Mouse (Mus musculus): ENCODE measurements around the gene Gls2. TPM values are rescaled to one million over a fixed set of nuclear protein-coding genes. Genes with fewer than 3 reads are reported as not detected.
"Not testable (repeated sequence)": the region's sequence is repeated elsewhere in the genome, so short reads cannot be mapped to it uniquely, and the experiment has no call there.

The Gls2 gene
- polyA plus RNA-seq (2016; fragmentation: Nextera tagmentation; extraction: Ambion mirVana) = 1.5 and 2.3 TPM in 2 replicates

DNA sequence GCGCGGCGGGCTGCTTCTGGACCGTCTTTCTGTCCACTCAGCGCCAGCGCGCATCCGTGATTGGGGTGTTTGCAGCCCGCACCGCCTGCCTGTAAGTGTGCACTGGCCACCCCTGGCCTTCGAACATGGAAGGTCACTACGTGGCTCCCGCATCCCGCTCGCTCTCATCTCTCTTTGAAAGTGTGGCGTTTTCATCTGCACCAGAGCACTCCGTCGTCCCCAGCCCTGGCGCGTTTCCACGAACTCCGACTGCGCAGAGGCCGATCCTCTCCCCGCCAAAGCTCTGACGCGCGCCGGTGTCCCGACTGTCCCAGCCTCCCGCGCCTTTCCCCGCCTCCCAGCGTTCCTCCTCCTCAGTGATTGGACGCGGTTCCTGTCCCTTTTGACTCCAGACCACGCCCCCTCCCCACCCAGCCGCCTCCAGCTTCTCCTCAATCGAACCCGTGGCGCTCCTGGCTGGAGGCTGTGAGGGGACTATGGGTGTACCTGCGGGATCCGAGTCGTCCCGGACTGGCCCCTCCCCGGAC, at the start of gene Gls2:
TSS of gene Gls2 (plus strand) at position 434 of the 527 bp plus-strand sequence.
- Histone ChIP-seq H3K27me3 (peaks cover 31% of the 10 kb centered on the region), H3K4me2 (peak within 1 kb of the TSS; percentile 98), H3K4me3 (replicated peaks) (peak within 1 kb of the TSS; percentile 69), H3K4me1 (replicated peaks) (peaks cover 8% of the 10 kb centered on the region), H3K36me3 (no peaks in the 10 kb centered on the region), H3K9me3 (no peaks in the 10 kb centered on the region), H3K27ac (0 out of 2 replicates have a peak within 1 kb of the TSS, but pooled peaks have one; percentile 37), H3K9ac (replicated peaks) (peak within 1 kb of the TSS; percentile 69)
- ATAC-seq (ENCODE audit: insufficient number of reproducible peaks, insufficient read depth, low FRiP score, low TSS enrichment, low read depth) = peak; percentile 96
- under 1% methylated on average over 46 of the region's 46 CpGs for WGBS

DNA sequence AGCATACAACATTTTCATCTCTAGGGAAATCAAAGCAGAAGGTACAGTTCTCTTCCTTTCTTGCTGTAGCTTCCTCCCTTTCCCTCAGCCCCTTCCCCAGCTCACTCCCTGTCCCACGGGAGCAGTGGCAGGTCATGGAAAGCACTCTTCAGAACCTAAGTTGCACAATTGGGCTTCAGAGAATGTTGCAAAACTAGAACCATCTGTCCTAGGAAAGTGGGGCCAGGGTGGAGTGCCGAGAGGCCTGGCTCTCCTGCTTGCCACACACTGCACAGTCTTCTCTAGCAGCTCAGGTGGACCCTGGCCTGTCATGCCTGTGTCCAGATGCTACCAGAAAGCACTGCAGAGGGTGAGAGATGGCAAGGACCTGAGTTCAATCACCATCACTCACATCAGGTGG, 49.3 kb upstream of the Gls2 start:
- Histone ChIP-seq H3K27ac (no peak overlapping the region), H3K36me3 (peaks cover 80% of the 10 kb centered on the region), H3K4me1 (replicated peaks) (peaks cover 12% of the 10 kb centered on the region), H3K9me3 (no peaks in the 10 kb centered on the region), H3K27me3 (no peaks in the 10 kb centered on the region), H3K4me3 (replicated peaks) (no peak overlapping the region), H3K9ac (replicated peaks) (no peak overlapping the region), H3K4me2 (no peak overlapping the region)
- ATAC-seq (ENCODE audit: insufficient number of reproducible peaks, insufficient read depth, low FRiP score, low TSS enrichment, low read depth) = no peak
- 57% methylated on average over 2 of the region's 2 CpGs for WGBS

DNA sequence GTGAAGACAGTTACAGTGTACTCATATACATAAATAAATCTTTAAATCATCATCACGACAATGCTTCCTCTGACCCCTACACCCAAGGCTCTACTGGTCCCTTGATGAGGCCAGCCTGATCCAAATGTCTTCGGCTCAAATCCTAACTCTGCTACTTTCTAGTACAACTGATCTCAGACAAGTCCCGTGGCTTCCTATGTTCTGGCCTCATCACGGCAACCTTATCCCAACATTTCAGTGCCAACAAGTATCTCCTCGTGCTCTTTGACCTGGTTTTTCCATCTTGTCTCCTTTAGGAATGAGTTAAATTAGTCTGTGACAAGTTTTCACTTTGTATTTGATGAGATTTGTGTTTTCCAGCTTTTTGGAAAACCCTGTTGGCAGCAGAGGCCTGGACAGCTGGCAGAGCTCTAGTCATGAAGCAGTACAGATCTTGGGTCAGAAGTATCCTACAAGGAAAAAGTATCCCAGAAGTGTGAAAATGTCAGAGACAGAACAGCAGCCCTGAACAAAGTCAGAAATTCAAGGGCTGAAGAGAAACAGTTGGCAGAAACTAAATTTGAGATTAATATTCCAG, 45.4 kb upstream of the Gls2 start:
- H3K4me1 ChIP-seq (replicated peaks) = peaks cover 12% of the 10 kb centered on the region
- H3K36me3 ChIP-seq = peaks cover 53% of the 10 kb centered on the region
- H3K9ac ChIP-seq (replicated peaks) = 0 out of 2 replicates have a peak overlapping the region, but pooled peaks have one; percentile 6
- H3K27ac ChIP-seq = peak overlapping the region; percentile 68
- H3K4me2 ChIP-seq = peak overlapping the region; percentile 25; the same call in 1 of the 2 replicates
- H3K4me3 ChIP-seq (replicated peaks) = no peak overlapping the region
- no peak for ATAC-seq (ENCODE audit: insufficient number of reproducible peaks, insufficient read depth, low FRiP score, low TSS enrichment, low read depth)
- 92% methylated on average over 5 of the region's 5 CpGs for WGBS
- no peaks in the 10 kb centered on the region for H3K9me3 ChIP-seq
- no peaks in the 10 kb centered on the region for H3K27me3 ChIP-seq

DNA sequence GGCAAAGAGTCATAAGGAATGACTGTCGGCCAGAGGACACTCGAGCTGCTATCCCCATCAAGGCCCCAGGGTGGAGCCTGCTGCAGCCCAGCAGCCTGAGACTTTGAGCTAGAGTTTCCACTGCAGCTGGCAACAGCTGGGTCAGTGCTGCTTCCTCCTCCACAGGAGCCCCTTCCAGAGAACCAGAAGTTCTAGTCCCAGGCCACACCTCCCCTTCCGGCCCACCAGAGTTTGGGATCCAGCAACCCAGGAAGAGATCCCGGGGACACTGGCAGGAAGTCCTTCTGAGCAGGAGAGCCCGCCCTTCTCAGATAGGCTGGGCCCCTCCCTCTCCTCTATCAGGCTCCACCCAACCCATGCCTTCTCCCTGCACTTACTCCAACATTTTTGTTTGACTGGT, 44.7 kb upstream of the Gls2 start:
- no peaks in the 10 kb centered on the region for H3K9me3 ChIP-seq
- H3K9ac ChIP-seq (replicated peaks) = 0 out of 2 replicates have a peak overlapping the region, but pooled peaks have one; percentile 6
- WGBS = 6% methylated on average over 5 of the region's 5 CpGs
- H3K4me3 ChIP-seq (replicated peaks) = no peak overlapping the region
- H3K4me2 ChIP-seq = peak overlapping the region; percentile 25
- H3K27ac ChIP-seq = peak overlapping the region; percentile 68
- ATAC-seq (ENCODE audit: insufficient number of reproducible peaks, insufficient read depth, low FRiP score, low TSS enrichment, low read depth) = peak; percentile 88
- H3K27me3 ChIP-seq = no peaks in the 10 kb centered on the region
- peaks cover 45% of the 10 kb centered on the region for H3K36me3 ChIP-seq
- H3K4me1 ChIP-seq (replicated peaks) = peaks cover 12% of the 10 kb centered on the region

DNA sequence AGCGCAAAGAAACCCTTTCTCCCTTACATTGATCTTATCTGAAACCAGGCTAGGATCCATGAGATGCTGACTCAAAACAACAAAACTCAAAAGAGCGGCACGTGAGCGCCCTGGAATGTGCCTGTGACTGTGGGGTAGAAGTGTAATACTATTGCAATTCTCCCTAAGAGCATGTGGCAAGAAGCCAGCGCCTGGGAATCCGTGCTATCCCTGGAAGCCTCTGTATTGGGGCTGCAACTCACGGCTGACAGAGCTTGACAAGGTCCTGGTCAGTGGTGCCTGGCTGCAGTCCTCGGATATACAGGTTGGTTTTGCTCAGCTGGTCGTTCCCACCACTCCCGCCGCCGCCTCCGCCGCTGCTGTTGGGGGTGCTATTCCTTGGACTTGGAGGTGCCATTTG, 43.3 kb upstream of the Gls2 start:
- Histone ChIP-seq H3K4me2 (no peak overlapping the region), H3K36me3 (peaks cover 32% of the 10 kb centered on the region), H3K9me3 (no peaks in the 10 kb centered on the region), H3K9ac (replicated peaks) (no peak overlapping the region), H3K4me1 (replicated peaks) (peaks cover 12% of the 10 kb centered on the region), H3K27me3 (no peaks in the 10 kb centered on the region), H3K4me3 (replicated peaks) (no peak overlapping the region), H3K27ac (no peak overlapping the region)
- no peak for ATAC-seq (ENCODE audit: insufficient number of reproducible peaks, insufficient read depth, low FRiP score, low TSS enrichment, low read depth)
- WGBS = 80% methylated on average over 14 of the region's 14 CpGs

DNA sequence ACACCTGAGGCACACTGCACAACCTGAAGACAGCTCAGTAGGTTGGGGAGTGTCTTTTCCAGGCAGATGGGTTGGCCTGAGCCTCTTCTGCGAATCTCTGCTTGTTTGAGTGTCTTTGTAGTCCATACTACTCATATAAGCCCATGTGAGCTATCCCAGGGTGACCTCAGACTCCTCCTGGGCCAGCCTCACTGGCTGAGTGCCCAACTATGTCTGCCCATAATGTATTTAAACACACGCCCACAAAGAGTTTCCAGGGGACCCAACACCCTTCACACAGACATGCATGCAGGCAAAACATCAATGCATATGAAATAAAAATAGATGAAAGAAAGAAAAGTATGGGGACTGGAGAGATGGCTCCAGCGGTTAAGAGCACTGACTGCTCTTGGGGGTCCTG, 40.3 kb upstream of the Gls2 start:
- H3K9me3 ChIP-seq = no peaks in the 10 kb centered on the region
- peaks cover 12% of the 10 kb centered on the region for H3K36me3 ChIP-seq
- ATAC-seq (ENCODE audit: insufficient number of reproducible peaks, insufficient read depth, low FRiP score, low TSS enrichment, low read depth) = no peak
- 85% methylated on average over 3 of the region's 3 CpGs for WGBS
- H3K4me3 ChIP-seq (replicated peaks) = no peak overlapping the region
- H3K4me1 ChIP-seq (replicated peaks) = peaks cover 10% of the 10 kb centered on the region
- H3K9ac ChIP-seq (replicated peaks) = no peak overlapping the region
- no peak overlapping the region for H3K4me2 ChIP-seq
- H3K27me3 ChIP-seq = no peaks in the 10 kb centered on the region
- H3K27ac ChIP-seq = no peak overlapping the region

DNA sequence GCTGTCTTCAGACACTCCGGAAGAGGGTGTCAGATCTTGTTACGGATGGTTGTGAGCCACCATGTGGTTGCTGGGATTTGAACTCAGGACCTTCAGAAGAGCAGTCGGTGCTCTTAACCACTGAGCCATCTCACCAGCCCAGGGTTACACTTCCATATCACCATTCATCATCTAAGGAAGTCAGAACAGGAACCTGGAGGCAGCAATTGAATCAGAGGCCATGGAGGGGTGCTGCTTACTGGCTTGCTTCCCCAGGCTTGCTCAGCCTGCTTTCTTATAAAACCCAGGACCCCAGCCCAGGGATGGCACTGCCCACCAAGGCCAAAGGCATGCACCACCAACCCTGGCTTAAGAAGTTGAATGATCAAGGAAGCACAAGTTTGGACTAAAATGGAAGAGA, 28.5 kb upstream of the Gls2 start:
- H3K9me3 ChIP-seq; H3K4me3 ChIP-seq (replicated peaks); H3K9ac ChIP-seq (replicated peaks); ATAC-seq (ENCODE audit: insufficient number of reproducible peaks, insufficient read depth, low FRiP score, low TSS enrichment, low read depth); H3K27me3 ChIP-seq; H3K27ac ChIP-seq; H3K4me2 ChIP-seq: not testable (repeated sequence)
- 98% methylated on average over 3 of the region's 3 CpGs for WGBS
- 0 out of 2 replicates have a peak, but pooled peaks cover 10% of the 10 kb centered on the region for H3K4me1 ChIP-seq (replicated peaks)
- peaks cover 18% of the 10 kb centered on the region; the same call in 1 of the 2 replicates for H3K36me3 ChIP-seq

DNA sequence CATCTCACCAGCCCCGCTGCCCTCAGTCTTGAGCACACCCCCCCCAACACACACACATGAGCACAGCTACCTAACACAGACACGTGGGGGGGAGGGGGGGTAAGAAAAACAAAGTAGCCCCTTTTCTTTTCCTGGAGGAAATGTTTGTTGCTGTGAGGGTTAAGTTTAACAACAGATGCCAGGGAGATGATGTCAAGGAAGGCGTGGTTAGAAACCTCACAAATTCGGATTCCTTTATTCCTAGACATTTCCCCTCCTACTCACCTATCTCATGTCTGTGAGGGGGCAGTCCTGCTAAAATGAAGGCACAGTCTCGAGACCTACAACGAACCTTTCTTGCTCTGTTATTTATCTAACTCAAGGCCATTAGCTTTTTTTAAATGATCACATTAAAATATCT, 27.2 kb upstream of the Gls2 start:
- Histone ChIP-seq H3K27ac (peak overlapping the region; percentile 36), H3K9ac (replicated peaks) (no peak overlapping the region; the same call in 1 of the 2 replicates), H3K4me1 (replicated peaks) (0 out of 2 replicates have a peak, but pooled peaks cover 10% of the 10 kb centered on the region), H3K9me3 (no peaks in the 10 kb centered on the region), H3K4me3 (replicated peaks) (no peak overlapping the region), H3K27me3 (no peaks in the 10 kb centered on the region), H3K4me2 (no peak overlapping the region), H3K36me3 (peaks cover 14% of the 10 kb centered on the region; the same call in 1 of the 2 replicates)
- WGBS = 49% methylated on average over 6 of the region's 6 CpGs
- ATAC-seq (ENCODE audit: insufficient number of reproducible peaks, insufficient read depth, low FRiP score, low TSS enrichment, low read depth) = no peak

DNA sequence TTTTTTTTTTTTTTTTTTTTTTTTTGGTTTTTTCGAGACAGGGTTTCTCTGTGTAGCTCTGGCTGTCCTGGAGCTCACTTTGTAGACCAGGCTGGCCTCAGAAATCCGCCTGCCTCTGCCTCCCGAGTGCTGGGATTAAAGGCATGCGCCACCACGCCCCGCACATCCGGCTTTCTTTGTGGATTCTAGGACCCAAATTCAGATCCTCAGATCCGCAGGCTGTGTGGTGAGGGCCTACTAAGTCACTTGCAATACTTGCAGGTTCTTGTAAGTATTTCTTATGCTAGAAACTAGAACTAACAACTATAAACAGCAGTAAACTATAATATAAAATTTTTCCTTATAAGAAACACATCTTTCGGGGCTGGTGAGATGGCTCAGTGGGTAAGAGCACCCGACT, 22.9 kb upstream of the Gls2 start:
- not testable (repeated sequence) for H3K27me3 ChIP-seq; H3K4me2 ChIP-seq; ATAC-seq (ENCODE audit: insufficient number of reproducible peaks, insufficient read depth, low FRiP score, low TSS enrichment, low read depth); H3K9ac ChIP-seq (replicated peaks); H3K4me3 ChIP-seq (replicated peaks); H3K9me3 ChIP-seq; H3K27ac ChIP-seq; H3K36me3 ChIP-seq
- peaks cover 24% of the 10 kb centered on the region for H3K4me1 ChIP-seq (replicated peaks)
- 95% methylated on average over 10 of the region's 10 CpGs for WGBS

DNA sequence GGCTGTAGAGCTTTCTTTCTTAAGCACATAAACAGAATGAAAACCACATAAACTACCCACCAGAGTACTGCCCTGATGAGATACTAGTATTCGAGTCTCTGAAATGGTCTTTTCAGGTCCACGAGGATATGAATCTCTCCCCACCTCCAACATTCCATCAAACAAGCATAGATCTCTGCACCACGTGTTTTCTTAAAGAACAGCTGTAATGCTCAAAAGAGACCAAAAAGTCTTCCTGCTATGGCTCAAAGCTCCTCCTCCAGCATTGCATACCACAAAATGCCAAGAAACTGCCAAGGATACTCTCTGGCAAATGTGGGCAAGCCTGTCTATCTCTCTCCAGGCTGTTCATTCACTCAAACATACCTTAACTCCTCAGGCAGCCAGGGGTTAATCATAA, 19.0 kb upstream of the Gls2 start:
- Histone ChIP-seq H3K9ac (replicated peaks) (peak overlapping the region; percentile 55), H3K4me3 (replicated peaks) (peak overlapping the region; percentile 59), H3K9me3 (no peaks in the 10 kb centered on the region), H3K27me3 (no peaks in the 10 kb centered on the region), H3K4me1 (replicated peaks) (peaks cover 30% of the 10 kb centered on the region), H3K27ac (peak overlapping the region; percentile 94), H3K4me2 (peak overlapping the region; percentile 79), H3K36me3 (no peaks in the 10 kb centered on the region)
- ATAC-seq (ENCODE audit: insufficient number of reproducible peaks, insufficient read depth, low FRiP score, low TSS enrichment, low read depth) = no peak
- WGBS = 17% methylated on average over 3 of the region's 3 CpGs

DNA sequence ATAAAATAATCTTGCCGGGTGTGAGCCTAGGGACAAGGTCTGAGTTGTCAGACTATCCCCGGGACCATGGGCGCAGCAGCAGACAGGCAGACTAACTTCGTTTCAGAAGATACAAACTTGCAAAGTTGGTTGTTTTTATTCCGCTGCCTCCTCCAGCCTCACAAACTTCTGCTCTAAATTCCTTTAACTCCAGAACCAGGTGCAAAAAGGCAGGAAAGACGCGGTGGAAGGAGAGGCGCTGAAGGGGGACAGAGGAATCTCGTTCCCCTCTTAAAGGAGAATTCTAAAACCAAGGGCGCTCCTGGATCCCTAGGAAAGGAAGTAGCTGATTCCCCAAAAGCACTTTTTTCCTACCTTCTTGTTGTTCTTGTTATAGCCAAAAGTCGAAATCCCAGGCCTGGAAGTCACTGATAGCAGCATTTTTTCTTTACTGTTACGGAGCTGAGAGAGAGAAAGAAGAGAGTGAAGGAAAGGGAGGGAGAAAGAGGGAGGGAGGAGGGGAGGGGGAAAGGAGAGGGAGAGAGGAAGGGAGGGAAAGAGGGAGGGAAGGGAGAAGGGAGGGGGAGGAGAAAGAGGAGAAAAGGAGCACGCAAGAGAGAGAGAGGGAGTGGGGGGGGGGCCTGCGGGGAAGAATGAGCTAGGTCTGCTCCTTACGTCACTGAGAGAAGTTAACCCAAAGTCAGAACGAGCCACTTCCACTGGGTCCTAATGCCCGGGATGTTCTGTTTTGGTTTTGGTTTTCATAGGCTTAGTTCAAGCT, 18.1 kb upstream of the Gls2 start:
- Histone ChIP-seq H3K36me3 (no peaks in the 10 kb centered on the region), H3K27me3 (no peaks in the 10 kb centered on the region), H3K27ac (peak overlapping the region; percentile 94), H3K4me1 (replicated peaks) (peaks cover 30% of the 10 kb centered on the region), H3K9me3 (no peaks in the 10 kb centered on the region), H3K9ac (replicated peaks) (peak overlapping the region; percentile 55), H3K4me3 (replicated peaks) (peak overlapping the region; percentile 59), H3K4me2 (peak overlapping the region; percentile 79)
- under 1% methylated on average over 17 of the region's 17 CpGs for WGBS
- ATAC-seq (ENCODE audit: insufficient number of reproducible peaks, insufficient read depth, low FRiP score, low TSS enrichment, low read depth) = peak; percentile 80
